Mouse (Mus musculus) lung, embryonic 16.5 days (tissue): ENCODE data around the gene Eftud2. TPM values are rescaled to one million over a fixed set of nuclear protein-coding genes. Genes with fewer than 3 reads are reported as not detected.

Experiments used
- ATAC-seq: fragments of 200-750 bp; cut with Nextera tagmentation; 2 replicates; pipeline ENCODE4 v1.8.0; 2017; ENCODE audit warnings: low read depth, mild to moderate bottlenecking, moderate library complexity
- H3K27ac ChIP-seq: fragments of 300-500 bp; sonication (generic); 2 replicates; pipeline ENCODE4 v1.5.1; 2014; ENCODE audit warnings: mild to moderate bottlenecking, control low read depth, low read length
- H3K27me3 ChIP-seq: fragments of 300-500 bp; sonication (generic); 2 replicates; pipeline ENCODE4 v1.6.1; 2014; ENCODE audit warnings: low read depth, low read length, mixed read lengths; ENCODE audit not compliant: control insufficient read depth, insufficient read depth
- H3K36me3 ChIP-seq: fragments of 300-500 bp; sonication (generic); 2 replicates; pipeline ENCODE4 v1.6.1; 2014; ENCODE audit warnings: low read length; ENCODE audit not compliant: control insufficient read depth, insufficient read depth
- H3K4me1 ChIP-seq: fragments of 300-500 bp; sonication (generic); replicated peaks from 2 replicates; pipeline ENCODE4 v1.6.1; 2014; ENCODE audit warnings: low read length, mixed read lengths; ENCODE audit not compliant: control insufficient read depth, insufficient read depth
- H3K4me2 ChIP-seq: fragments of 300-500 bp; sonication (generic); 2 replicates; pipeline ENCODE4 v1.6.1; 2014; ENCODE audit warnings: low read depth, low read length, control low read depth
- H3K4me3 ChIP-seq: fragments of 300-500 bp; sonication (generic); 2 replicates; pipeline ENCODE4 v1.5.1; 2014; ENCODE audit warnings: mild to moderate bottlenecking, low read length, control low read depth
- H3K9ac ChIP-seq: fragments of 300-500 bp; sonication (generic); 2 replicates; pipeline ENCODE4 v1.6.1; 2014; ENCODE audit warnings: low read length, control low read depth
- H3K9me3 ChIP-seq: fragments of 300-500 bp; sonication (generic); 2 replicates; pipeline ENCODE4 v1.6.1; 2016; ENCODE audit warnings: low read length; ENCODE audit not compliant: control insufficient read depth
- WGBS: fragments of 180-500 bp; shearing (Covaris S2); extraction: QIAGEN DNeasy Blood & Tissue Kit; methylation state at CpG from one replicate; pipeline ENCODE4 v1.1.7; 2014; 5-methylcytosine and 5-hydroxymethylcytosine counted together
- polyA plus RNA-seq: library from polyadenylated mRNA; unstranded; fragments of >200 nt; fragmentation: Nextera tagmentation; extraction: Ambion mirVana; gene quantifications from 2 replicates; pipeline ENCODE4 v1.2.1, GENCODE M21; 2015

The Eftud2 gene
- polyA plus RNA-seq, 1 experiment from 2014 or later: 183 TPM

DNA sequence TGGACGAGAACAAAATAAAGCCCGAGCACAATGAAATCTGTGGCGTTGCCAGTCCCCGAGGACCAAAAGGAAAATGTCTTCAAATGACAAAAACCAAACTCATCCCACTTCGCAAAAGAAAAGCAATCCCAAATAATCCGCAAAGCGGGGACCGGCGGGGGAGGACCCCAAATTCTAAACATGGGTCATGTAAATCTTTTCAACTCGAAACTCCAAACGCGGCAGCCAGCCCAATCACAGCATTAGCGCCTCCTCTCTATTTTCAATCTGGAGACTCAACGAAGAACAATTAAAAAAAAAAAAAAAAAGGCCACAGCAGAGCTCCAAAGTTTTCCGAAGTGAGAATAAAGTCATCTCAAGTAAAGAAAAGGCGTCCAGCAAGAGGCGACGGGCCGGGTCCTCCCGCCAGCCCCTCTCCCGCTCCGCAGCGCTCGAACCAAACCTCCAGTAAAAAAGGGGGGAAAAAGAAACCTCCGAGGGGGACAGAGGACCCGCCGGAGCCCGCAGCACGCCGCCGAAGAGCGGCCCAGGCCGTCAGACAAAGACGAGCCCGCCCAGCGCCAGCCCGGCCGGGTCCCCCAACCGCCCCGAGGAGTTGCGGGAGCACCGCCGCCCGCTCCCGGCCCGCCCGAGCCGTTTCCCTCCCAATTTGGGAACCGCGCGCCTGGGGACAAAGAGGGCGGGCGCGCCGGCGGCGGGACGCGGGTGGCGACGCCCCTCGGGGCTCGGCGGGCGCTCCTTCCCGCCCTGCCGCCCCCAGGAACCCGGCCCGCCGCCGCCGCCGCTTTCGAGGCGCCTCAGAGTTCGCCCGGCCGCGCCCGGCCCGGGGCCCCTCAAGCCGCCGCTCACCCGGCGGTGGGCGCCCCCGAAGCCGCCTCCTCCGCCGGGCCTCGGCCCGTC is 62.4 kb downstream of the Eftud2 start:
- no peaks in the 10 kb centered on the region for H3K36me3 ChIP-seq
- H3K4me3 ChIP-seq: peak overlapping the region; percentile 87
- H3K4me1 ChIP-seq: peaks cover 26% of the 10 kb centered on the region
- peak overlapping the region; percentile 98 for H3K9ac ChIP-seq
- H3K9me3 ChIP-seq: no peaks in the 10 kb centered on the region
- under 1% methylated on average over 56 of the region's 92 CpGs for WGBS
- H3K27ac ChIP-seq: peak overlapping the region; percentile 98
- H3K27me3 ChIP-seq: no peaks in the 10 kb centered on the region; the same call in 1 of the 2 replicates
- ATAC-seq: peak; percentile 64
- peak overlapping the region; percentile 95 for H3K4me2 ChIP-seq

DNA sequence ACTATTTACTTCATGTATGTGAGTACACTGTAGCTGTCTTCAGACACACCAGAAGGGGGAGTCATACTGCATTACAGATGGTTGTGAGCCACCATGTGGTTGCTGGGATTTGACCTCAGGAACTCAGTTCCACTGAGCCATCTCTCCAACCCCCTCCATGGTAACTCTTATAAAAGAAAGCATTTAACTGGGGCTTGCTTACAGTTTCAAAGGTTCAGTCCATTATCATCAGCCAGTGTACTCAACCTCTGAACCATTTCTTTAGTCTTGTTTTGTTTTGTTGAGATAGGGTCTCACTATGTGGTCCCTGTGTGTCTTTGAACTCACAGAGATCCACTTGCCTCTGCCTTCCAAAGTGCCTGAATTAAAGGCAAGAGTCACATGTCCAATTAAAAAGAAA is 65.9 kb downstream of the Eftud2 start:
- H3K4me1 ChIP-seq: peaks cover 31% of the 10 kb centered on the region
- ATAC-seq: no peak

DNA sequence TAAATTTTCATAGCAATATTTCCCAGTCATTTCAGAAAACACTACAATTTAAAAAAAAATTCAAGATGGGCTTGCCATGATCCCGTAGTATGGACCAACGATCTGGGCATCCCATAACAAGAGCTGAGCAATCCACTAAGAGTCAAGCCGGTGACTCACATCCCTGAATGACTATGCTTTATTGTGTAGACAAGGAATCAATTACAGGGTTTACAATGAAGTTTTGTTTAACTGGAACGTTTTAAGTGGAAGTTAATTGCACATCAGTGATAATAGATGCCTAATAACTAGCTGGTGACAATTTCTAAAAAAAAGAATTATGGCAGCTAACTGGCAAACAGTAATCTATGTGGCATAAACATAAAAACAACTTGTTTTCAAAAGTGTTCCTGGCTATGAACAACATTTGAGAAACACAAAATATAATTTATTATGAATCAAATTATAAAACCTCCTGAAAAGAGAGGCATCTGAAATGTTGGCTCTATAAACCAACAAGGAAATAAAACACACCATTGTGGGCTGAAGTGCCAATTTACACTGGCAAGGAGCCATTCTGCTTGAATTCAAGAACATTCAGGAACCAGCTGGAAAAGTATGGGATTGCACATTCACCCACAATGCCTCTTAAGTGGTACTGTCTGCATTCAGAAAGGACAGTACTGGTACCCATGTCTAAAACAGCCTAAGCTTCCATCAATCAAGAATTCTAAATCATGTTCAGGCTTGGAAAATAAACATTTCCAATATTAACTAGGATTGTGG is 69.9 kb downstream of the Eftud2 start:
- H3K4me2 ChIP-seq: no peak overlapping the region
- H3K9me3 ChIP-seq: no peaks in the 10 kb centered on the region
- ATAC-seq: no peak
- H3K9ac ChIP-seq: no peak overlapping the region
- no peak overlapping the region for H3K4me3 ChIP-seq
- H3K27me3 ChIP-seq: no peaks in the 10 kb centered on the region
- 54% methylated on average over 4 of the region's 4 CpGs for WGBS
- peaks cover 19% of the 10 kb centered on the region for H3K4me1 ChIP-seq
- peaks cover 4% of the 10 kb centered on the region; the same call in 1 of the 2 replicates for H3K36me3 ChIP-seq
- H3K27ac ChIP-seq: no peak overlapping the region

More for the DNA sequence above, 65.9 kb downstream of the Eftud2 start:
- Histone ChIP-seq H3K4me2 (no peak overlapping the region), H3K36me3 (peaks cover 4% of the 10 kb centered on the region; the same call in 1 of the 2 replicates), H3K9me3 (no peaks in the 10 kb centered on the region), H3K9ac (no peak overlapping the region), H3K4me3 (no peak overlapping the region), H3K27me3 (no peaks in the 10 kb centered on the region), H3K27ac (no peak overlapping the region)

DNA sequence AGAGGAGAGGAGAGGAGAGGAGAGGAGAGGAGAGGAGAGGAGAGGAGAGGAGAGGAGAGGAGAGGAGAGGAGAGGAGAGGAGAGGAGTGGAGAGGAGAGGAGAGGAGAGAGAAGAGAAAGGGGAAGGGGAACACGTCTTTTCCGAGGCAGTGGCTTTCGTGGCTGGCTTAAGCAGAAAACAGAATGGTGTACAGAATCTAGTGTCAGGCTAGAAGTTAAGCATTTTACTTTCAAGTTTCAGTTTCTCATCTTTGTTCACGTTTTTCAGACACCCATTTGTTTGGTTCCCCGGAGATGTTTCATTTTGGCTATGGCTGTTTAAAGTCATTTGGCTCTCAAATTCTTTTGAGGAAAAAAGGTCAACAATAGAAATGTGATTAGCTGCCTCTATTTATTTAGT is 72.5 kb downstream of the Eftud2 start:
- WGBS: 59% methylated on average over 5 of the region's 5 CpGs
- Histone ChIP-seq H3K9ac (no peak overlapping the region), H3K36me3 (peaks cover 11% of the 10 kb centered on the region; the same call in 1 of the 2 replicates), H3K27me3 (no peaks in the 10 kb centered on the region), H3K4me2 (no peak overlapping the region), H3K27ac (no peak overlapping the region), H3K9me3 (no peaks in the 10 kb centered on the region), H3K4me3 (no peak overlapping the region), H3K4me1 (peaks cover 14% of the 10 kb centered on the region)
- no peak for ATAC-seq

DNA sequence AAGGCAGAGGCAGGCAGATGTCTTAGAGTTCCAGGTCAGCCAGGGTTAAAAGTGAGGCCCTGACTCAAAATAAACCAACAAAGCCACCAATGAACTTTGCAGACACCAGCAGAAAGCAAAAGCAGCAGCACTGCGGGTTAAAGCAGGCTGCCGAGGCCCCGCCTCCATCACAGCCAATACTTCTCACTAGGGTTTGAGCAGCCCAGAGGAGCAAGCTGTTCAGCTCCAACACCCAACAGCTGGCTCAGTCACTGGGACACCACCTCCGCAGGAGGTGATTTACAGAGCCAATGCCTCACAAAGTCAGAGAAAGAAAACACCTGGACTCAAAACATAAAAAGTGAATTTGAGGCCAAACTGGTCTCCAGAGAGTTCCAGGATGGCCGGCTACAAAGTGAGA is 77.3 kb downstream of the Eftud2 start:
- Histone ChIP-seq H3K27ac (no peak overlapping the region), H3K9me3 (no peaks in the 10 kb centered on the region), H3K27me3 (no peaks in the 10 kb centered on the region), H3K4me2 (no peak overlapping the region), H3K4me3 (no peak overlapping the region), H3K36me3 (peaks cover 31% of the 10 kb centered on the region), H3K9ac (no peak overlapping the region), H3K4me1 (peaks cover 2% of the 10 kb centered on the region)
- peak; percentile 41; the same call in 1 of the 2 replicates for ATAC-seq
- WGBS: 75% methylated on average over 5 of the region's 5 CpGs

DNA sequence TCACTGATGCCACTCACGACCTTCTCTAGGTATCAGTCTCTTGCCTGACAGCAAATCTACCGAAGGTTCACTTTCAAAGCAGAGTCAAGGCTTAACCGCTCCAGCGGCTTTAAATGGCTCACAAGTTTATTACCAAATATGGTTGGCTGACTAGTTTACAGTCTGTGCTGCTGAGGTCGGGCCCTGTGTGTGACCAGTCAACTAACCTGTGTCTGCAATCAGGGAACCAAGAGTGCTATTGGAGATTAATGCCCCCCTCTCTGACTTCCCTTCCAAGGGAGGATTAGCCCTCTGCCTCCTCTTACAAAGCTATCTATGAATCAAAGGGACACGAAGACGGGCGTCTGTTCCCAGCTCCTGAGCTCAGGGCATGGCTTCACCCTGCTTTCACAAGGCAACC is 86.6 kb downstream of the Eftud2 start:
- peaks cover 13% of the 10 kb centered on the region for H3K36me3 ChIP-seq
- no peaks in the 10 kb centered on the region for H3K4me1 ChIP-seq
- H3K27me3 ChIP-seq: no peaks in the 10 kb centered on the region
- H3K9ac ChIP-seq: no peak overlapping the region
- H3K9me3 ChIP-seq: no peaks in the 10 kb centered on the region
- H3K27ac ChIP-seq: no peak overlapping the region
- WGBS: 52% methylated on average over 8 of the region's 8 CpGs
- no peak for ATAC-seq
- no peak overlapping the region for H3K4me2 ChIP-seq
- no peak overlapping the region for H3K4me3 ChIP-seq

DNA sequence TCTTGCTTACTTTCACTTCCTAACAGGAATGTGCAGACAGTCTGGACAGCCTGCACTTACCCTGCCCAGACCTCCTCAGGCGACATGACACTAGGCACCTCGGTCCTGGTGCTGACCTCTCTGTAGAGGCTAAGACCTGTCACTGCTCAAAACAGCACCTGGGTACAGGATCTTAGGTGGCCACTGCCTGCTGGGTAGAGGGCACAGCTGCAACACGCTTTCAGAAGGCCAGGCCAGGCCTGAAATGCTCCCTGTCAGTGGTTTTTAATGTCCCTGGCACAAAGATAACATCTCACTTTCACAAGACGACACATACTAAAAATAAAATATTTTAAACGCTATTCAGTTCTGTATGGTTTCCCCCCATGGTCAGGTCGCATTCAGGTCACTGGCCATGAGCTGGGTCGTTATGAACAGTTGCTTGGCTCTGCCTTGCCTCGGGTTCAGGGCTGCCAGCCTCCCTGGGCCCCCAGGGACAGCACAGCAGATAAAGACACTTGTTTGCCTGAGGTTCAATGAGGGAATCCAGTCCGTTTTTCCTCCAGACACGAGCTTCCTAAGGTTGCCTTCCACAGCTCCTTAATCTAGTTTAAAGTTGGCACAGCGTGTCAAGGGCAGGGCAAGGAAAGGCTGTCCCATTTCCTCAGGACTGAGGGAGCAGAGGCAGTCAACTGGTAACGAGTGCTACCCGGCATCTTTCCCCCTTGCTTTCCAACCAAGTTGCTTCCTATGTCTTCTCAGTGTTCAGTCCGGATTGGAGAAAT is 88.9 kb downstream of the Eftud2 start:
- no peak overlapping the region for H3K9ac ChIP-seq
- 51% methylated on average over 14 of the region's 14 CpGs for WGBS
- no peak overlapping the region for H3K27ac ChIP-seq
- no peak overlapping the region for H3K4me3 ChIP-seq
- no peak overlapping the region for H3K4me2 ChIP-seq
- H3K27me3 ChIP-seq: no peaks in the 10 kb centered on the region
- H3K36me3 ChIP-seq: peaks cover 5% of the 10 kb centered on the region
- H3K9me3 ChIP-seq: no peaks in the 10 kb centered on the region
- H3K4me1 ChIP-seq: no peaks in the 10 kb centered on the region
- no peak for ATAC-seq
